Mouse (Mus musculus): ENCODE measurements around the gene Dnajc7.

Gene Dnajc7

DNA sequence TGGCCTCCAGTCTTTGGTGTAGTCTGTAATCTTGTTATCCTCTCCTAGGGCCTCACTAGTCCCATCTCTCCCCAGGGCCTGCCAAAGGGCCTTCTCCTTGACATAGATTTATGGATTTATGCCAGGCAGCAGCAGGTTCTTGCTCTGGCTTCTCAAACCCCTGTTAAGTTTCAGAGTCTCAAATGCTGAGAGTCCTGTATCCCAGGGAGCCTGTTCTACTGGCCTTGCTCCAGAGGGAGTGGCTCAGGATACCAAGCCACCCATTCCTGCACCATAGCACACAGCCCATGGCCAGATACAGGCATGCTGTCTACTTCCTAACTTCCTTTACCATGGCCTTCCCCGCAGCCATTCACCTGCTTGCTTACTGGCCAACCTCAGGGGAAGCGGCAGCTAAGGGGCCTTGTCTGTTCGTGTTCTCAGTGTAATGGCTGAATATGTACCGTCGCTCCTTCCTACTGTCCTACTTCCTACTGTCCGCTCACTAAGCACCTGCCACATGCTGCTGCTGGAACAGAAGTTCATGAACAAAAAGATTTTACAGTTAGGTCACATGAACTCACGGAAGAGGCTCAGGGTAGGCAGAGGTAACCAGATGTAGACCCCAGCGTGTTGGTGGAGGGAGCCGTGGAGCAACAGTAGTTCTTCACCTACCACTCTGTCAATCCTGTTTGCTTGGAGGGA is 40.7 kb downstream of the Dnajc7 start:
- DNase-seq, result no peak

DNA sequence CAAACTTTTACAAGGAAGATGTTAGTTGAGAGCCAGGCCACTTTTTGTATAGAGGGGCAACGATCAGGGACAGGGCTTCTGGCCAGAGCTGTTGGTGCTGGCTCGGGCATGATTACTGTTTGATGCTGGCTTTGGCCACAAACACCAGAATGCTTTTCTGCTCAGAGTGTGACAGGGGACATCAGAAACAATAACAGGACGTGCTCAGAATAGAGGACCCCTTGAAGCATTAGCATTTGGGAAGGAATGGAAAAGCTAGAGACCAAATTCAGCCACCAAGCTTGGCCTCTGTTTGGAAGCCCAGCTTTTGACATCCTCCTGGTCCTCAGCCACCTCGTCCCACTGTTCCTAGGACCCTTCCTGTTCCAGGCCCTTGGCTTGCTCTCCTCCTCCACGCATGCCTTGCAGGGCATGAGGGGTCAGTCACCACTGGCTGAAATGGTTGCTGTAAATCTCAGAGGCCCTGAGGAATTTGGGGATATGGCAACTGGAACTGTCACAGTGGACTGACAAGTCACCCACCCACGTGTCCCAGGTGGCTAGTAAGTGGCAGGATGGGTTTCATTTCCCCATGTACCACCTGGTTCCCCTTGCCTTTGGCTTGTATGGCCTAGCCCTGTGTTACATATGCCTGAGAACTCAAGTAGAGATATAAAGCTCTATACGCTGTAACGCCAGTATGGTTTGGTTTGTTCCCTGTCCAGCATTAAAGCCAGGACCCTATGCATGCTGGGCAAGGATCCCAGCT is 41.9 kb downstream of the Dnajc7 start:
- DNase-seq, result no peak

DNA sequence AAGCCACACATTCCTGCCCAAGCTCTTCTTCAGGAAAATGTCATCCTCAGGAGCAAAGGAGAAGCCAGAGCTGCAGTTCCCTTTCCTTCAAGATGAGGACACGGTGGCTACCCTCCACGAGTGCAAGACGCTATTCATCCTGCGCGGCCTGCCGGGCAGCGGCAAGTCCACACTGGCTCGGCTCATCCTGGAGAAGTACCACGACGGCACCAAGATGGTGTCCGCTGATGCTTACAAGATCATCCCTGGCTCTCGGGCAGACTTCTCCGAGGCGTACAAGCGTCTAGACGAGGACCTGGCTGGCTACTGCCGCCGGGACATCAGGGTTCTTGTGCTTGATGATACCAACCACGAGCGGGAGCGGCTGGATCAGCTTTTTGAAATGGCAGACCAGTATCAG is 43.7 kb downstream of the Dnajc7 start:
- no peak for DNase-seq

DNA sequence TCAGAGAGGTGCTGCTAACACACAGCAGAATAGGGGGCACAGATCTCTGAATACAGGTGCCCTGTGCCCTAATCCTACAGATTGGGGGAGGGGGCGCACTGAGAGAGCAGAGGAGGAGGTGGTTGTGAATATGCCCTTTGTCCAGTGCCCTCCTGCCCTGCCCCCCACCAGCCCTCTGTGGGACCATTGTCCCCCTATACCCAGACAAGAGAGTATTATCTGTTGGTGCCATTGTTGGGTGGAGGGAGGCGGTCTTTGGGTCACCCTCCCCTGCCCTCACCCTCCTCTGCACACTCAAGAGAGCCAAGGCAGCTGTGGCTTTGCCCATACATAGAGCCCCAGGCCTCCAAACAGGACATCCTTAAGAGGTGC is 44.5 kb downstream of the Dnajc7 start:
- peak; percentile 40 to 43 for DNase-seq

DNA sequence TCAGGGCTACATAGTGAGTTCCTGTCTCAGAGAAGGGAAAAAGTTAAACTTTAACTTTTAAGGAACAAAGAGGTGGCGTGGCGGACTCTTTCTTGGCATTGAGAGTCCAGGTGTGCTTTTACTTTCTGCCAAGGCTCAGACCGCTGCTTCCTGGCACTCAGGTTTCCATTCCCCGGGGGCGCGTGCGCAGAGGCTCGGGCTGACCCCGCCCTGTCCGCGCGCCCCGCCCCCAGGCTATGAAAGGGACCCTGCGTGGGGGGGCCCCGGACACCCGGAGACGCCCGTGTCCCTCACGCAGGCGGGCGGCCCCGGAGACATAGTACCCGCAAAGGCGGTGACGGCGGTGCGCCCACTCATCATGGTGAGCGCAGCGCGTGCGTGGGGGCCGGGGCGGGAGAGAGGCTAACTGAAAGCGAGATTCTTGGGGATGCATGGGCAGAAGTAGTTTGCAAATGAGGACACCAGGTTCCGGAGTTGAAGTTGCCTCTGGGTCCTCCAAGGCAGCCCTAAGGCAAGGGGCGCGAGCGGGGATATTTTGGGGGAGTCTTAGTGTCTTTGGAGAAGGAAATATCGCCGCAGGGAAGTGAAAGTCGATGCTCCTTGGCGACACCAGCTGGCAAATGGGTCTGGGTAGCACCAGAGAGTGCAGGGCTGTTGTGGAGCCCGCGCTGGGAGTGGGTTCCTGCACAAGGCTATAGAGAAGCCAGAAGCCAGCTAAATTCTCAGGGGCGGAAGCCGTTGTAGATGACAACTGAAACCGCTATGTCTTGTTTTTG is 45.1 kb downstream of the Dnajc7 start, which contains the start of gene Cnp:
TSS of gene Cnp (plus strand) at position 197 of the 776 bp plus-strand sequence.
- DNase-seq, result peak; percentile 59 to 74

DNA sequence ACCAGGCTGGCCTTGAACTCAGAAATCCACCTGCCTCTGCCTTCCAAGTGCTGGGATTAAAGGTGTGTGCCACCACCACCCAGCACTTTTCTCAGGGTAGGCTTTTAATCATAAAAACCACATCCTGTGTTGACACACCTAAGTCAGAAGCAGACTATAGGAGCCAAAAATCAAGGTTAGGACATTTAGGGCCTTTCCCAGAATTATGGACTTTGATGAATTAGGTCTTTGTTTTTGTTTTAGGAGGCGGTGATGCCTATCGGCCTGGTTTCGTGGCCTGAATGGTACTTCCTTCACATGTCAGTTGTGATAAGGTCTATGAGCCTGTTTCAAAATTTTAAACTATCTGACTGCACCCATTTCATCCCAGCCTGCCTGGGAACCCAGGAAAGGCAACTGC is 45.8 kb downstream of the Dnajc7 start:
- no peak for DNase-seq

DNA sequence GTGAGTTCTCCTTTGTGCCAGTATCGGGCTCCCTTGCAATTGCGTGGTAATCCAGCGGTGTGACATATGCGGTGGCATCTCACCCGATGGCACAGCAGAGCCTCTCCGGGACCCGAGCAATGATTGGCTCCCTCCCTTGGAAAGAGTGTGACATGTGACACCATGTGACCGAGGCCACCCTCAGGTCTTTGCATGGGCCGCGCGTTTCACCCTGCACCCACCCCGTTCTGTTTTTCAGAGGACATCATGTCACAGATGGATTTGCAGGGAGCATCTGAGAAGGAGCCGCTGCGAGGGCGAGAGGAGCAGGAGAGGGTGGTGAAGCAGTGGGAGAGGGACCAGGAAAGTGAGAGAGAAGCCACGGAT is 48.8 kb downstream of the Dnajc7 start:
- DNase-seq, result peak; percentile 46 to 59

DNA sequence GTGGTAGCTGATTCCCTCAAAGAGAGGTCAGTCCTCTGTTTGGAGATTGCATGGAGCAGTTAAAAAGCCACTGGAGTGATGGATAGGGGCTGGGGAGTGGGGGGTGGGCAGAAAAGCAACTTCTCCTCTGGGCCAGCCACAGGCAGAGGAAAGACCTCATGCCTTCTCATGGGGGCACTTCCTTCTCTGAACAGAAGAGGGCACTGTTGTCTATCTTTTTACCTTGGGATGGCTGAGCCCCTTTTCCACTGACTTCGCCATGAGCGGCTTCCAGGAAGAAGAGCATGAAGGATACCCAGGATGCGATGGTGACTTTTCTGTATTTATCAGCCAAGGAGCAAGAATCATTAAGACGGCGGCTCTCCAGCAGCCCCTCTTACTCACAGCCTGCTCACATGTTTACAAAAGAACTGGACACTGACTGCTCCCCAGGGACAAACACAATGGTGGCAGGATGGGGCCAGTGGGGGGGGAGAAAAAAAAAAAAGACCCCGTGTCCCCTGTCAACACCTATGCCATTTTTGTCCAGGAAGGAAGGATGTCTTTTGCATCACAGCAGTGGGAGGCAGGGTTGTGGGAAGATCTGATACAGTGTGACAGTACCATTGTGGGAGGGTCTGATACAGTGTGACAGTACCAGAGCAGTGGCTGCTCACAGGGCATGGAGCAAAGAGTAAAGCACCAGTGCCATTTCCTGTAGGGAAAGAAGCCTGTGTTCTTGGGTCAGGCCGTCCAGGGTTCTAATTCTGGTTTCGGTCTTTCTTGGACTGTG is 49.4 kb downstream of the Dnajc7 start:
- DNase-seq, result peak; percentile 83 to 86

DNA sequence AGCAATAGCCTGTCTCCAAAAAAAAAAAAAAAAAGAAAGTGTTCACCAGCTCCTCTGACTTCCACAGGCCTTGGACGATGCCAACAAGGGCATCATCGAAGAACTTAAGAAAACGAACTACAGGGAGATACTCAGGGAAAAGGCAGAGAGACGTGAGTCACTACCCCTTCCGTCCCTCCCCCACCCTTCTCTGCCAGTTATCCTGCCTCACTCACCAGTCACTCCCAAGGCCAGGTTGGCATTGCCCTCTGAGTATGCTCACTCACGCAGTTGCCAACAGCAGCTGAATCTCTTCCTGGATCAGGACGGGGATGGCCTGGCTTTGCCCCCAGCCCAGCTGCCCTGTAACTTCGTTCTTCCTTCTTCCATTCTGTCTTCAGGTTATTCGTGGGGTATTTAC is 50.2 kb downstream of the Dnajc7 start:
- DNase-seq, result no peak

DNA sequence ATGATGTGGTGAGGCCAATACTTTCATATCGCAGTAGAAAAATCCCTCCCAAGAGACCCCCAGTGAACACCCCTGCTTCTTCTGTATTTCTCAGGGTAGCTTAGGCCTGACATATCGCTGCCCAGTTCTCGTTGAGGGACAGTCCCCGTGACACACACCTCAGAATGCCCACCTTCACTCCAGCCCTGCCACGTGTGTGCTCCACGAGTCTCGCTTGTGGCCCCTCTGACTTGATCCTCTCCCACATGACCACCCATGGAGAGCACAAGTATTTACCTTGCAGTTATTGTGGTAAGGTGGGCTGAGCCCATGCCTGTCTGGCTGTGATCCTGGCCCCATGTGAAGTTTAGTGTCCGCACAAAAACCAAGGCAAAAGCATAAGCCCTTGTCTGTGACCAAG is 51.3 kb downstream of the Dnajc7 start:
- no peak for DNase-seq

DNA sequence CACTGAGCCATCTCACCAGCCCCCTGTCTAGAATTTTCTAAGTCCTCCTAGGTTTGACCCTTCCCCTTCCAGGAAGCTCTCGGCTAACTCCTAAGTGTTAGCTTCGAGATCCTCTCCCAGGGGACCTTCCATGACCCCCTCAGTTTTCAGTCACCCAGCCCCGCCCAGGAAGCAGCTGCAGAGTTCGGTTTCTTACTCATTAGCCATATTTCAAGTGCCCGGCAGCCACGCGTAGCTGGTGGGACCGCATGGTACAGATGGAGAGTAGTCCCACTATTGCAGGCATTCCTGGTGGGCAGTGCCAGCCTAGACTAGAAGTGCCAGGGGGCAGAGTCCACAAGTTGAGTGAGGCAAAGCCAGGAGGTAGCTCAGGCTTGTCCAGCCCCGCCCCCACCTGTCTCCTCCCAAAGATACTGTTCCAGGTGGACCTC is 52.1 kb downstream of the Dnajc7 start:
- DNase-seq, result no peak

DNA sequence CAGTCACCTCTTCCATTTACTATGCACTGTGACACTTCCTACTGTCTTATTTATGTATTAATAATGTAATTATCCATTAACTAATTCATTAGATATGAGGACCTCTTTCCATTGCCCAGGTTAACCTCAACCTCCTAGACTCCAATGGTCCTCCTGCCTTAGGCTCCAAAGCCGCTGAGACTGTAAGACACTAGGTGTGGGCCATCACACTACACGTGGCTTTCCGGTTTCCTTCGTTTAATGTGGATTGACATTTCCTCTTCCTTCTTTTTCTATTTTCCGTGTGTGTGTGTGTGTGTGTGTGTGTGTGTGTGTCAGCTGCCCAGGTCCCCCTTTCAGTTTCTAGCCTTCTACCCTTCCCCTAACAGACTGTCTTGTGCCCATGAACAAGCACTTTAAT is 52.7 kb downstream of the Dnajc7 start:
- no peak for DNase-seq

DNA sequence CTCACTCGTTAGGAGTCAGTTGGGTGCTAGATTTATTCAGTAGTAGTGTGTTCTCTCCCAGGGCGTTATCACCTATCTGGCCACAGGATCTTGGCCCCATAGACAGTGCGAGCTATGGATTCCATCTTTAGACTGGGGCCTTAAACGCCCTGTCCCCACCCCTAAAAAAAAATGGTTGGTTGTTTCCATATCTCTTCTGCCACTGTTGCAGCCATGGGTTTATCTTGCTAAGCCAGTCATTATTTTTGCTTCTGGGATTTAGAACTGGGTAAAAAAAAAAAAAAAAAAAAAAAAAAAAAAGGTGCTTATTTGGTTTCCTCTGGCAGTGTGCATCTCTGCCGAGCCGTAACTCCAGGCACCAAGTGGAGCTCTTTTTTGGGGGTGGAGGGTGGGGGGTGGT is 55.3 kb downstream of the Dnajc7 start:
- no peak for DNase-seq

DNA sequence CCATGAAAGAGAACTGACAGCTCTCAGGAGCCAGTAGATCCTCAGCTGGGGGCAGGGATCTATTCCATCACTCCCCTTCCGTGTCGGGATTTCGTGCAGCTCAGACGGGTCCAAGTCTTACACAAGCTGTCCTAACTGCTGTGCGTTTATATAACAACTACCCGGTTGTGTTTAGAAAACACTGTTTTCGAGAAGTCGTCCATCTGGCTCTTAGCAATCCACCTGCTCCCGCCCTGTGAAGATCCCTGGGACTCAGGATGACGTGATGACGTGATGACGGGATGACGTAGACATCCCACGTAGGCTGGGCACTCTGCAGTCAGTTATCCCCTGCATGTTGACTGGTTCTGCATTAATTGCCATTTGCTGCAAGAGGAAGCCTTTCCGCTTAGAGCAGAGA is 55.7 kb downstream of the Dnajc7 start:
- peak in 1 of 2 experiments; percentile 21 for DNase-seq

DNA sequence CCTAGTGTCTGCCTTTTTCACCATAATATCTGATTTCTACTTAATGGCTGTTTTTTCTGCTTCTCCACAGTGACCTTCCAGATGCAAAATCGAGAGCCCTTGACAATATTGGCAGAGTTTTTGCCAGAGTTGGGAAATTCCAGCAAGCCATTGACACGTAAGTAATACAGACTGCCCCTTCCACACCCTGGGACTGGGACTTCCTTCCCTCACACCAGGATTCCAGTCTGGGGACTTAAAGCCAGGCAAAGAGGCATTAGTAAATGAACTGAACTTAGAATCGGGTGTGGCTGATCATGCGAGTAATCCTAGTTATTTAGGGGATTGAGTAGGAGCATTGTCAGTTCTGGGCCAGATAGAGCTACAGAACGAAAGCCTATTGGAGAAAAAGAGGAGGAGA is 58.2 kb downstream of the Dnajc7 start:
- no peak for DNase-seq

DNA sequence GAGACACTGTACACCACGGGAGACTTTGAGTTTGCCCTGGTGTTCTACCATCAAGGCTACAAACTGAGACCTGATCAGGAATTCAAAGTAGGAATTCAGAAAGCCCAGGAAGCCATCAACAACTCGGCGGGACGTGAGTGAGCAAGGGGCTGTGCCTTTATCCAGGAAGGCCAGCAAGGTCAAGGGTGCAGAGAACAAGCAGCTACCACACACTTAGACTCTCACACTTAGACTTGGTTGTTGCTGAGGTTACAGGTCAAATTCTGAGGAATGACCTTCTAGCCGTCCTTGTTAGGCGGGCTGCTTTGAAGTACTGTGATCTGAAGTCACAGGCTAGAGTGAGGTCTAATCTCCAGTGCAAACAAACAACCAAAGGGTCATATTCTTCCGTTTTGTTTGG is 60.5 kb downstream of the Dnajc7 start:
- no peak for DNase-seq

DNA sequence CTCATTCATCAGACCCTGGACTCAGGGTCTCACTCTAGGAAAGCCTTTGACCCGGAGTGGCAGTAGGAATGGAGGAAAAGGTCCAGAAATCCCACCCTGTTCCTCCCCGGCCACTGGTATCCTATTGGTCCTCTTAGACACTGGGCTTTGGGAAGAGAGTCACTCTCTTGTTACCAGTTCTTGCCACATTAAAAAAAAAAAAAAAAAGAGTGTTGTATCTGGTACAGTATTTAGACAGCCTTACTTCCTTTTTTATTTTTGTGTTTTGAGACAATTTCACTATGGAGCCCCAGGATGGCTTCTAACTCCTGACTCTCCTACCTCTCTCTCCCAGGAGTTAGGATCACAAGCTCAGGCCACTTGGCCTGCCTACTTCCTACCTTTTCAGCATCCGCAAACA is 62.4 kb downstream of the Dnajc7 start:
- DNase-seq, result no peak

DNA sequence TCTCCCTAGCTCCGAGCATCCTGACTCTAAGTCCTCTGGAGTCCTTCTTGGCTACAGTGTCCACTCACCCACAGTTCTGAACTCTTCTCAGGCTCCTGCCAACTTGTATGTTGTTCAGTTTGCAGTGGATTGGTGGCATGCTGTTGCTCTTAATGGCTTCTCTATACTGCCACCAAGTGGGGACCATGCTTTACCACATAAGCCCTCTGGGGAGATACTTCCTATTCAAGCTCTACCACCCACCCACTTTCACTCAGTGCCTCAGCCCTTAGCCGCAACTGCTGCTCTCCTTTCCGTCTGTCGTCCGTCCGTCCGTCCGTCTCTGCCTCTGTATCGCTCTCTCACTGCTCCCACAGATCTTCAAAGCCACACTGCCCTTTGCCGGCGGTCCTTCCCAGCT is 64.4 kb downstream of the Dnajc7 start:
- DNase-seq, result peak; percentile 63 to 68

DNA sequence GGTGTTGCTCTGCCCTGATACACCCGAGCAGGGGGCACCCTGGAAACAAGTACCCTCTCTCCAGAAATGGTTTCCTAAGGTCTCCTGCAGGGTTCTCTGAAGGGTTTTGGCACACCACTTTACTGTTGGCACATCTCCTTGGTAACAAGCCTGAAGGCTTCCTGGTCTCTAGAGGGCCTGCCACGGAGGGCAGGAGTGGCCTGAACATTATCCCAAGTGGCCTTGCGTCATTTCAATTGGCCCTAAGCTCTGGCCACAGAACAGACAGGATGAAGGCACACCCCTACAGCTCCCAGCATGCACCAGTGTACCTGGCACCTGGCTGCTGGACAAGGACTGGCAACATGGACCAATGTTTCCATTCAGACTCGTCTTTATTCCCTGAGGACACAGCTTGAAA is 67.1 kb downstream of the Dnajc7 start:
- no peak for DNase-seq

DNA sequence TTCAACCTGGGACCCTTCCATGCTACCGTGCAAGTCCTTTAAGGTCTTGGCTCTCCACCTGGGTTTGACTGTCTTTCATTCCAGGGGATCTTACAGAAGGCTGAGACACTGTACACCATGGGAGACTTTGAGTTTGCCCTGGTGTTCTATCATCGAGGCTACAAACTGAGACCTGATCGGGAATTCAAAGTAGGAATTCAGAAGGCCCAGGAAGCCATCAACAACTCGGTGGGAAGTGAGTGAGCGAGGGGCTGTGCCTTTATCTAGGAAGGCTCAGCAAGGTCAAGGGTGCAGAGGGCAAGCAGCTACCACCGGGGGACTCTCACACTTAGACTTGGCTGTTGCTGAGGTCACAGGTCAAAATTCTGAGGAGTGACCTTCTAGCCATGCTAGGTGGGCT is 69.9 kb downstream of the Dnajc7 start:
- no peak for DNase-seq

DNA sequence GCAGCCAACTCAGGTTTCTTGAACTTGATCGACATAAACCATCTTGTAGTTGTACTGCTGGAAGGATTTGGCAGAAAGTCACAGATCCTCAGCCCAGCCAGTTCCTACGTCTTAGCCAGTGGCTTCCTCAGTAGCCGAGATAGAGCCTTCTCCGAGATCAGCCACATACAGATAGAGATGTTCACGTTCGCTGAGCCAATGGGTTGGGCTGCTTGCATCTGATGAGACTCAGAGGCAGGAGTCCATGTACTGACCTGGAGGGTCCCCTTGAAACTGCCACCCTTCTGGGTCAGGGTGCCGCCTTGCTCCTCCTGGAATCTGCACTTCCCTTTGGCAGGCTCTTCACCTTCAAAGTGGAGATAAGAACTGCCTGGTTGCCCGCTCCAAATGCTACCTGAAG is 70.5 kb downstream of the Dnajc7 start:
- DNase-seq, result no peak

DNA sequence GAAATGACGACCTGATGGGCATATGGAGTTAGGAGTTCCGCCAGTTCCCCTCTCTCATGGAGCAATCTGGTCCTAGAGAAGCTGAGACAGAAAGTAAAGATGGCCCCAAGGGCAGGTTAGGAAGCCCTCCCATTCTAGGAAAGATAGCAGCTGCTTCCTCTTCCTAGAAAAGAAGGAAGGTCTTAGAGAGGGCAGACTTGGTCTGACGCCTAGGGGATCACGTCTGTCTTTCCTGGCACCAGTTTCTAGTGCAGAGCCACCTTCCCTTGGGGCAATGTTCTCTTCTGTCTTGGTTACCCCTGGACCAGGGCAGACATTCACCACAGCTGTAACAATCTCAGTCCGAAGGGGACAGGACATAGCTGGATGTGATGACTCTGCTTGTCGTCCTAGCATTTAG is 71.8 kb downstream of the Dnajc7 start:
- no peak for DNase-seq

DNA sequence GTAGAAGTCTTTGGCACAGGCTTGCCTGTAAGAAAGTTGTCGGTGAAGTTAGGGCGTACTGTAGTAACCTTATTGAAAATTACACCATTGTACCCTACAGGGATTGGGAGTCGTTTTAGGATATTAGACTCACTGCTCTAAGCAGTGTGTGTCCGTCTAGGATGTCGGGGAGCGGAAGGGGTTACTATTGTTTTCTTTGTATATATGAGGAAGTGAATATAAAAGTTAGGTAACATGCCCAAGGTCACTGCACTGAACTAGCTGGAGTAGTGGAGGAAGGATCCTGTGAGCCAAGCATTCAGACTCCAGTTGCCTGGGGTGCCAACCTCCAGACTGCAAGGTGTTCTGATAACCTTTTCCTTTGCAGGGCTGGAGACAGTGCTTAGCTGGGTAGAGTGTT is 73.0 kb downstream of the Dnajc7 start:
- no peak for DNase-seq
